Mouse (Mus musculus): Measurements from ENCODE around the gene Rtn3.

The Rtn3 gene

GRCm38 (mm10) chr19:7377639-7378038 is 105.4 kb downstream of the Rtn3 start:
- DNase-seq = no peak
